Mouse (Mus musculus) heart, embryonic 10.5 days (tissue): ENCODE results near the gene Mettl27. TPM values are rescaled to one million over a fixed set of nuclear protein-coding genes. Genes with fewer than 3 reads are reported as not detected.
A peak's percentile ranks its signal among the peaks of the same experiment; 100 is the strongest.

ENCODE experiments used
- DNase-seq: peaks from one replicate; pipeline ENCODE4 v3.0.0-alpha.2; 2017; ENCODE audit warnings: low spot score
- H3K27ac ChIP-seq: fragments of 300-500 bp; sonication (generic); 2 replicates; pipeline ENCODE4 v1.5.1; 2016; ENCODE audit warnings: mild to moderate bottlenecking
- H3K27me3 ChIP-seq: fragments of 300-500 bp; sonication (generic); 2 replicates; pipeline ENCODE4 v1.6.1; 2016; ENCODE audit warnings: mild to moderate bottlenecking; ENCODE audit not compliant: poor library complexity, insufficient read depth, severe bottlenecking
- H3K36me3 ChIP-seq: fragments of 300-500 bp; sonication (generic); 2 replicates; pipeline ENCODE4 v1.6.1; 2016; ENCODE audit warnings: mild to moderate bottlenecking, moderate library complexity
- H3K4me1 ChIP-seq: fragments of 300-500 bp; sonication (generic); 2 replicates; pipeline ENCODE4 v1.6.1; 2016; ENCODE audit warnings: mild to moderate bottlenecking
- H3K4me3 ChIP-seq: fragments of 300-500 bp; sonication (generic); 2 replicates; pipeline ENCODE4 v1.5.1; 2016; ENCODE audit warnings: mild to moderate bottlenecking, moderate library complexity
- H3K9me3 ChIP-seq: fragments of 300-500 bp; sonication (generic); 2 replicates; pipeline ENCODE4 v1.6.1; 2016; ENCODE audit warnings: mild to moderate bottlenecking, moderate library complexity
- WGBS: fragments of 180-500 bp; shearing (Covaris S2); methylation state at CpG from one replicate; pipeline ENCODE4 v1.1.7; 2016; 5-methylcytosine and 5-hydroxymethylcytosine counted together
- polyA plus RNA-seq: library from polyadenylated mRNA; unstranded; fragments of >200 nt; fragmentation: Nextera tagmentation; extraction: Ambion mirVana; gene quantifications from 2 replicates; pipeline ENCODE4 v1.2.1, GENCODE M21; 2016

Mettl27 gene
- polyA plus RNA-seq, 1 experiment from 2014 or later: 12.1 TPM

DNA sequence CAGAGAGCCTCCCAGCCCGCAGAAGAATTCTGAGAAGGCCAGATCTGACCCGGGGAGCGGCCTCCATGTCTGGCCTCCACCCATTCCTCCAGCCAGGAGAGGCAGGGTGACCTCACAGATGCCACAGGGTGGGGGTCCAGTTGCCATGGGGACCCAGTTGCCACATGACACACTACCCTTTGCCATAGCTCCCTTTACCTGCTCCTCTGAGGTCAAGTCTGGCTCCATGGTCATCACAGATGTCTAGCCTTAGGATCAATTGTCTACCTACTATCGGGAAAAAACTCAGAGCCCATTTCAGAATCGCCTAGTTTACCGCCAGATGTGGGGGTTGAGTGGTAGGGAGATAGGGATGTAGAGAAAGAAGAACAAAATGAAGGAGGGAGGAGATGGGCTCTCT, 25.5 kb upstream of the Mettl27 start, which contains the start of gene Tmem270:
TSS of gene Tmem270 (minus strand) at position 101 of the 400 bp plus-strand sequence.
- no peak within 1 kb of the TSS for H3K27ac ChIP-seq
- H3K4me1 ChIP-seq: peaks cover under 1% of the 10 kb centered on the region; the same call in 1 of the 2 replicates
- H3K36me3 ChIP-seq: no peaks in the 10 kb centered on the region
- no peak for DNase-seq
- no peaks in the 10 kb centered on the region for H3K9me3 ChIP-seq
- no peak within 1 kb of the TSS for H3K4me3 ChIP-seq
- peaks cover 12% of the 10 kb centered on the region; the same call in 1 of the 2 replicates for H3K27me3 ChIP-seq
- WGBS: 76% methylated on average over 6 of the region's 6 CpGs

DNA sequence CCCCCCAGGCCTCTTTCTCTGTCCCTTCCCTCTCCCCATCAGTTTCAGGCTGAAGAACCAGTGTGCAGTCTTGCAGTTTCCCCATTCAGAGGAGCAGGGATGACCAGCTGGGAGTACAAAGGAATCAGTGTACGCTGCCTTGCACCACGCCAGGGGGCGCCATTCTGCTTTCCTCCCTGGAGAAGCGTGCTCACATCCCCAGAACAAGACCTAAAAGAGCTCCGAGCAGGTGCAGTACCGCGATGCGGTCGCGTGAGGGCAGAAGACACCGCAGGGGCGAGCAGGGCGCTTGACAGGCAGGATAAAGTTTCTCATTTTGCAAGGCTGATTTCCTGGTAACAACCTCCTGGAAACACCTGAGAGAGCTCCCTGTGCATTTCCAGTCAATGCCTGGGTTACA, 25.0 kb upstream of the Mettl27 start:
- Histone ChIP-seq H3K4me1 (no peaks in the 10 kb centered on the region), H3K9me3 (no peaks in the 10 kb centered on the region), H3K4me3 (no peak overlapping the region), H3K27me3 (peaks cover 10% of the 10 kb centered on the region; the same call in 1 of the 2 replicates), H3K36me3 (no peaks in the 10 kb centered on the region), H3K27ac (no peak overlapping the region)
- under 1% methylated on average over 13 of the region's 13 CpGs for WGBS
- DNase-seq: peak; percentile 96

DNA sequence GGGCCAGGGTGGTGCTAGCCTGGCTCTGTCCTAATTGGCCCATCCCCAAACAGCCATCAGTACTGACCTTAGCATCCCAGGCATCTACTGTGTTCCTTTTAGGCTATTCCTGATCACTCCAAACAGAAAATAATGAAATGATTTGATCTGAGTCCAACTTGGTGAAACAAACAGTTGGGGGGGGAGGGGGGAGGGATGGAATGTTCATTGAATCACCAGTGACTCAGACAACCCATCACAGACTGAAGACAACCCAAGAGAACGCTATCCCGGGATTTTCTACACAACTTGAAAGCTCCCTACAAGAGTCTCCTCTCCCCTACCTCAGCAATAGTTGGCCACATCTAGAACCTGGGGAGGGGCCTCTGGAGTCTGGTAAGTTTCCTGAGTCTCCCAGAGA, 20.3 kb upstream of the Mettl27 start:
- DNase-seq: no peak
- WGBS: 79% methylated on average over 2 of the region's 2 CpGs
- Histone ChIP-seq H3K27me3 (peaks cover 30% of the 10 kb centered on the region), H3K9me3 (no peaks in the 10 kb centered on the region), H3K4me3 (no peak overlapping the region), H3K36me3 (no peaks in the 10 kb centered on the region), H3K27ac (no peak overlapping the region), H3K4me1 (no peaks in the 10 kb centered on the region)

DNA sequence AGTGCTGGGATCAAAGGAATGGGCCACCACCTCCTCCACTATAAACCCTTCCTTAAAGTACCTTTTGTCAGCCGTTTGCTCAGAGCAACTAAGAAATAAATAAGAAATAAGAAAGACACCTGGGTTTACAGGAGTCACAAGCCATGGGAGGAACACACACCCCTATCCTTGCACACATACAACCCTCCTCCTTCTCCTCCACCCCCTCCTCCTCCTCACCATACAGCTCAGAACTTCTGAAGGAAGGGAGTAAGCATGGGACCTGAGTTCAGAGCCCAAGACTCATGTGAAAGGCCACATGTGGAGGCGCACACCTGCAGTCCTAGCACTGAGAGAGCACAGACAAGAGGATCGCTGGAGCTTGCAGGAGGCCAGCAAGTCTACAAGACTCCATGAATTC, 18.8 kb upstream of the Mettl27 start:
- Histone ChIP-seq H3K9me3 (no peaks in the 10 kb centered on the region), H3K4me1 (no peaks in the 10 kb centered on the region), H3K36me3 (no peaks in the 10 kb centered on the region), H3K4me3 (no peak overlapping the region), H3K27ac (peak overlapping the region; percentile 42; the same call in 1 of the 2 replicates), H3K27me3 (peaks cover 30% of the 10 kb centered on the region)
- 71% methylated on average over 3 of the region's 3 CpGs for WGBS
- DNase-seq: no peak

DNA sequence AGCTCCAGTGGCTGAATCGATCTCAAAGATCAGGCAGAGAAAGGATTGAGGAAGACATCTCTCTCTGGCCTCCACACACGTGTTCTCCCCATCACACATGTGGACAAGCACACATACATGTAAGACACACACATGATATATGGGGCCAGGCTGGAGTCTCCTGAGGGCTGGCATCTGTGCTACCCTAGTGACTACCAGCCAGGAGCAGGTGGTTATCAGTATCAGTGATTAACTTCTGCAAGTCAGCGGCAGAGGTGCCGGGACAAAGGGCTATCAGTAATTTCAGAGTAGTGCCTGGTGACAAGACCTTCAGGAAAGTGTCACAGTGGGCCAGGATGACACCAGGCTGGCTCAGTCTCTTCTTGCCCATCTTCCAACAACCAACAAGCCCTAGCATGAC, 18.4 kb upstream of the Mettl27 start:
- H3K4me1 ChIP-seq: no peaks in the 10 kb centered on the region
- H3K4me3 ChIP-seq: peak overlapping the region; percentile 36; the same call in 1 of the 2 replicates
- H3K27me3 ChIP-seq: peaks cover 26% of the 10 kb centered on the region
- H3K9me3 ChIP-seq: no peaks in the 10 kb centered on the region
- peak; percentile 89 for DNase-seq
- no peaks in the 10 kb centered on the region for H3K36me3 ChIP-seq
- WGBS: 44% methylated on average over 4 of the region's 4 CpGs
- H3K27ac ChIP-seq: peak overlapping the region; percentile 69; the same call in 1 of the 2 replicates

DNA sequence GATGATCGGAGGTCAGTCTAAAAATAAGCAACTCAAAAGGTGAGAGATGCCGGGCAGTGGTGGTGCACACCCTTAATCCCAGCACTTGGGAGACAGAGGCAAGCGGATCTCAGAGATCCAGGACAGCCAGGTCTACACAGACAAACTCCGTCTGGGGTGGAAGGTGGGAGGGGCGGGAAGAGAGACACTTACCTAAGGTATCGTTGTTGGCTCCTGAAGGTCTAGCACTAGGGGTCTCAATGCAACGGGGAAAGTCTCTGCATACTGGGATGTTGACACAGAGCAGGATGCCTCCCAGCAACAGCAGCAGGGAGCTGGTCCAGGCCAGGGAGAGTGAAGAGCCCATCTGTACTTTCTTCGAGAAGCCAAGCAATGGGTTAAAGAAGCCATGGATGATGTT, 17.7 kb upstream of the Mettl27 start:
- no peak for DNase-seq
- 69% methylated on average over 8 of the region's 8 CpGs for WGBS
- Histone ChIP-seq H3K27me3 (peaks cover 26% of the 10 kb centered on the region; the same call in 1 of the 2 replicates), H3K9me3 (no peaks in the 10 kb centered on the region), H3K4me3 (peak overlapping the region; percentile 36; the same call in 1 of the 2 replicates), H3K4me1 (0 out of 2 replicates have a peak, but pooled peaks cover 6% of the 10 kb centered on the region), H3K27ac (peak overlapping the region; percentile 69; the same call in 1 of the 2 replicates), H3K36me3 (no peaks in the 10 kb centered on the region)

DNA sequence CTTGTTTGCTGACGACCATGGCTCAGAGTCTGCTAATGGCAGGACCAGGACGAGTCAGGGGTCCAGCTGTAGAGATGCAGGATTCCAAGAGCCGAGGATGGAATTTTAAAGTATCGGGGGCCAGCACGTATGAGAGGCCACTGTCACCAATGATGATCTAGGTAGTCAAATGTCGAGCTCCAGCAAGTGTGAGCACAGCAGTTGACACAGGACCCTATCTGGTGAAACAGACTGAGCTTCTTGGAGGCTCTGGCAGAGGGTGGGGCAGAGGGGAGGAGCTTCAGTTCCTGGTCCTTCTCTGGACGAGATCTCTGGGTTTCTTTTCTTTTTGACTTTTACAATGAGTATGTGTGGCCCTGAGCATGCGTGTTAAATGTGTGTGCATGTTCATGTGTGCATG, 16.9 kb upstream of the Mettl27 start, which contains the start of gene Cldn13:
TSS of gene Cldn13 (minus strand) at position 216 of the 400 bp plus-strand sequence.
- peak; percentile 85 for DNase-seq
- Histone ChIP-seq H3K4me1 (0 out of 2 replicates have a peak, but pooled peaks cover 6% of the 10 kb centered on the region), H3K27me3 (peaks cover 26% of the 10 kb centered on the region; the same call in 1 of the 2 replicates), H3K36me3 (no peaks in the 10 kb centered on the region), H3K27ac (peak within 1 kb of the TSS; percentile 69; the same call in 1 of the 2 replicates), H3K4me3 (peak within 1 kb of the TSS; percentile 36), H3K9me3 (no peaks in the 10 kb centered on the region)
- WGBS: 77% methylated on average over 8 of the region's 8 CpGs

DNA sequence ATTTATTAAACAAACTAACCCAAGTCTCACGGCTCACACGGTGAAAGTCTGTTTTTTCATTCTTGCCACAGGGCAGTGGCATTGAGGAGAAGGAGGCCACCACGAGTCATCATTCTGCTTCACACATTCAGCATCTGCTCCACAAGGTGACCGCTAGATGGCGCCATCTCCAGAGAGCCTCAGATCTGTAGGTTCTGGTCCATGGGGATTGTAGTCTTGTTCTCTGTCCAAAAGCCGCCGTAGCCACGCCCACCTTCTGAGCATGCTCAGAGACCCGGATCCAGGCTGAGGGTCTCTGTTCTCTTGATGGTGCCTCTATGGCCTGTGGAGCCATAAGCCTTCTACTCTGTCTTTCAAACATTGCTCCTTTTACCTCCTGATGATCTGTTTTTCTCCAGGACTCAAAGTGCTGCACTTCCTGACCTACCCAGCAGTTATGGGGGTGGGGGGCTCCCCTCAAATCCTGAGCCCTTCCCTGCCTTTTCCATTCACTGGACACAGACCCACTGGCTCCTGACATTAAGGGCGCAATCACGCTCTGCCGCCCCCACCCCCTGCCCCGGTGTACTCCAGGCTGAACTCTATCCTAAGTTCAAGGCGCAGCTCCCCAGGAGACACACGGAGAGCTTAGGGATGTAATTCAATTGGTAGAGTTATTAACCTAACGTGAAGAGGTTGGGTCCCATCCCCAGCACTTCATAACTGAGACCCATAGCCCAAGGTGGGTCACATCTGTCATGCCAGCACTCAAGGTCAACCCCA, 13.9 kb upstream of the Mettl27 start:
- no peaks in the 10 kb centered on the region for H3K36me3 ChIP-seq
- peak overlapping the region; percentile 38; the same call in 1 of the 2 replicates for H3K27ac ChIP-seq
- H3K27me3 ChIP-seq: peaks cover 31% of the 10 kb centered on the region; the same call in 1 of the 2 replicates
- no peaks in the 10 kb centered on the region for H3K9me3 ChIP-seq
- H3K4me3 ChIP-seq: no peak overlapping the region
- 0 out of 2 replicates have a peak, but pooled peaks cover 6% of the 10 kb centered on the region for H3K4me1 ChIP-seq
- WGBS: 53% methylated on average over 16 of the region's 16 CpGs
- DNase-seq: peak; percentile 89

DNA sequence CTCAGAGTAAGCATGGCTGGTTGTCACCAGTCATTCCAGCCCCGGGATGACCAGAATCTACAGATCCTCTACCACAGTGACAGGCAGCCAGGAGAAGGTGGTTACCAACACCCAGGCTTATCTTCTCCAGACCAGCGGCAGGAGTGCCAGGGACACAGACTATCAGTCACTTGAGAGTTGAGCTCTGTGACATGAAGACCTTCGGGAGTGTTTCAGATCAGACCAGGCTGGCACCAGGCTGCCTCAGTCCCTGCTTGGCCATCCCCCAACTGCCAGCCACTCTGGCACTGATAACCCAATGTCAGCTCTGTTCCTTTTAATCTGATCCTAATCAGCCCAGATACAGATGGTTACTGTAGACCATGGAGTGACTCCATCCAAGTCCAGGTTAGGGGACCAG, 13.1 kb upstream of the Mettl27 start:
- Histone ChIP-seq H3K4me1 (0 out of 2 replicates have a peak, but pooled peaks cover 6% of the 10 kb centered on the region), H3K9me3 (no peaks in the 10 kb centered on the region), H3K4me3 (no peak overlapping the region), H3K27me3 (peaks cover 25% of the 10 kb centered on the region; the same call in 1 of the 2 replicates), H3K36me3 (no peaks in the 10 kb centered on the region), H3K27ac (no peak overlapping the region)
- WGBS: 49% methylated on average over 3 of the region's 3 CpGs
- peak; percentile 84 for DNase-seq

DNA sequence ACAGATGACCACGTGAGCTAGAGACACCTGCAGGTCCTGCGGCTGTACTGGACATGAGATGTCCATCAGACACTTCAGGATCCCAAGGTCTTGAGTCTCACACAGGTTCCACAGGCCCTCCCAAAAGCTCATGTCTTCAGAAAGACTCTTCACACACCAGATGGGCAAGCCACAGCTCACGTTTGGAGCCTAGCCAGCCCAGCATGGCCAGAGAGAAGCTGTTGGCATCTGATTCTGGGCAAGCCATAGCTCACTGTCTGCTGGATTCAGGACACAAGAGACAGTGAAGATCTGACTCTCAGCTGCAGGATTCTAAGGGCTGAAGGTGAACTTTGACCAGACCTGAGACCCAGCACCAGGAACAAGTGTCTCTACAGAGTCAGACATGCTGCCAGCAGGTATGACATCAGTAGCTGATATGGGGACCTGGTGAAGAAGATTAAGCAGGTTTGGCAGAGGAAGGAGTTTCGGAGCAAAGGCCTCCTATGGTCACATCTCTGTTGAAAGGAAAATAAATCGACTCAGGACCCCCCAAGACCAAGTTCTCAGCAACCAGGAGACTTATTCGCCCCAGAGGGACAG, 12.0 kb upstream of the Mettl27 start:
- no peak for DNase-seq
- H3K27me3 ChIP-seq: peaks cover 14% of the 10 kb centered on the region; the same call in 1 of the 2 replicates
- H3K9me3 ChIP-seq: no peaks in the 10 kb centered on the region
- H3K4me3 ChIP-seq: no peak overlapping the region
- no peaks in the 10 kb centered on the region for H3K36me3 ChIP-seq
- WGBS: 80% methylated on average over 6 of the region's 6 CpGs
- H3K27ac ChIP-seq: no peak overlapping the region
- 0 out of 2 replicates have a peak, but pooled peaks cover 6% of the 10 kb centered on the region for H3K4me1 ChIP-seq

DNA sequence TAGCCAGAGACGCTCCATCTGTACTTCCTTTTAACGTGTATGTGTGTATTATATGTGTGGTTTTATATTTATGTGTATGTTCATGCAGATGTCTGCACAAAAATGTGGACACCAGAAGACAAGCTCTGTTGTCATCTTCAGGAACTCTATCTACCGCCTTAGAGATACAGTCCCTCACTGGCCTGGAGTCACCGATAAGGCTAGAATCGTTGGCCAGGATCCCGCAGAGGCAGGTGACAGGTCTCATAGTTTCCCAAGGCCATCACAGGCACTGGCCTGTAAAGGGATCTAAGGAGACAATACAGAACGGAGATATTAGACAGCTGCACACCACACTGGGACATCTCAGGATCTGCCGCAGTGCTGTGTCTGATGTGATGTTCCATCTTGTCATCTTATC, 11.1 kb upstream of the Mettl27 start:
- H3K27ac ChIP-seq: no peak overlapping the region
- H3K27me3 ChIP-seq: peaks cover 10% of the 10 kb centered on the region; the same call in 1 of the 2 replicates
- no peak overlapping the region for H3K4me3 ChIP-seq
- H3K4me1 ChIP-seq: 0 out of 2 replicates have a peak, but pooled peaks cover 6% of the 10 kb centered on the region
- H3K9me3 ChIP-seq: no peaks in the 10 kb centered on the region
- H3K36me3 ChIP-seq: no peaks in the 10 kb centered on the region
- WGBS: 82% methylated on average over 8 of the region's 8 CpGs
- DNase-seq: no peak

DNA sequence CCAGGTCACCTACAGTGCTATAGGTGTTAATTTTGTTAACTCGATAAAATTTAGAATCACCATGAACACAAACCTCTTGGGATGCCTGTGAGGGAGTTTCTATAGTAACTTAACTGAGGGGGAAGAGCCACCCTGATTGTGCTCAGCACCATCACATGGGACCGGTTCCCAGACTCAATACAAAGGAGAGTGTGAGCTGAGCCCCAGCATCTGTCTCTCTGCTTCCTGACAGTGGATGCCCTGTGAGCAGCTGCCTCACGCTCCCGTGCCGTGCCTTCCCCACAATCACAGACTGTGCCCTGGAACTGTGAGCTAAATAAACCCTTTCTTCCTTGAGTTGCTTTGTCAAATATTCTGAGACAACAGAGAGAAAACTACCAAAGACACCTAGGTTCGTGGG, 9.0 kb upstream of the Mettl27 start:
- Histone ChIP-seq H3K4me3 (no peak overlapping the region), H3K36me3 (no peaks in the 10 kb centered on the region), H3K9me3 (no peaks in the 10 kb centered on the region), H3K4me1 (0 out of 2 replicates have a peak, but pooled peaks cover 6% of the 10 kb centered on the region), H3K27me3 (peaks cover 10% of the 10 kb centered on the region; the same call in 1 of the 2 replicates), H3K27ac (no peak overlapping the region)
- 71% methylated on average over 6 of the region's 6 CpGs for WGBS
- DNase-seq: no peak

DNA sequence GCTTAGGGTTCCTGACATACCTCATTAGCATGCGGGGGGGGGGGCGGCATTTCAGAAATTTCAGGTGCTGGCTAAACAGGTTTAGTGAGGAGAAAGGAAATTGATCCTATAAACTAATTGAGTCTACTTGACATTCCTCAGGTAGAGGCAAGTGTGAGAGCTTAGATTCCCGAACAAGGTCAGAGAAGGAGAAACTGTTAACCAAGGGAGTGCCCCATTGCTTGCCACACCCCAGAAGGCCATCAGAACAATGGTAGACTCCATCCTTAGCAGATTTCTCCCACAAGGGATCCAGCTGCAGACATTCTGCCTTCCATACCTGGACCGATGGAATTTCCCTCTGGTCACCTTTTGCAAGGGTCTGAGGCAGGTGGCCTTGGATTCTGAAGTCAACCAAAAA, 5.4 kb upstream of the Mettl27 start:
- Histone ChIP-seq H3K36me3 (no peaks in the 10 kb centered on the region), H3K27ac (no peak overlapping the region), H3K4me3 (no peak overlapping the region), H3K9me3 (no peaks in the 10 kb centered on the region), H3K27me3 (peaks cover 5% of the 10 kb centered on the region), H3K4me1 (no peaks in the 10 kb centered on the region)
- WGBS: 65% methylated on average over 4 of the region's 4 CpGs
- no peak for DNase-seq
